ENCODE assay signal across 7 mouse cellular contexts in the genomic region with DNA sequence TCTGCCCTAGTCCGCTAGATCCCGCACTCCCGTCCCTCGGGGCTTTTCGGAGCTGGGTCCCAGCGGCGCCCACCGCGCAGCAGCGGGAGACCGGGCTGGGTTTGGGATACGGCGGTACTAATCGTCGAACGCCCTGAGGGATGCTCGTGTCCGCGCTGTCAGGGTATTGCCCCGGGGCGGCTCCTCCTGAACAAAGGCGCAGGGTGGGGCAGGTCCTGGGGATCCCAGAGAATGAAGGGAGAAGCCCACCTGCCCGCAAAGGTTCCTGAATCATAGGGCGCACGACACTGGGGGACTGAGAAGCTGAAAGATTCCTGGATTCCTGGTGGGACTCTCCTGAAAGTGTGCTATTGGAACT. TPM values are rescaled to one million over a fixed set of nuclear protein-coding genes. Genes with fewer than 3 reads are reported as not detected.
A peak's percentile ranks its signal among the peaks of the same experiment; 100 is the strongest.
DNase-seq lines count a peak whose midpoint lies in the region; ATAC-seq and TF ChIP-seq lines count a peak whose summit lies in the region.

No protein-coding gene starts in this region.

- H3K27ac ChIP-seq in lung, embryonic 15.5 days: no peak overlapping the region
- H3K27ac ChIP-seq in forebrain, embryonic 15.5 days (replicated peaks): peak overlapping the region; percentile 63; the same call in 1 of the 2 replicates
- H3K27ac ChIP-seq in limb, embryonic 14.5 days (replicated peaks; ENCODE audit: low read depth, low read length): no peak overlapping the region
- H3K27ac ChIP-seq in stomach, embryonic 16.5 days (ENCODE audit: low read length): no peak overlapping the region

- WGBS in lung, embryonic 15.5 days: 1% methylated on average over 25 of the region's 25 CpGs
- under 1% methylated on average over 25 of the region's 25 CpGs for WGBS in forebrain, embryonic 15.5 days
- WGBS in limb, embryonic 14.5 days: 2% methylated on average over 24 of the region's 25 CpGs
- WGBS in stomach, embryonic 16.5 days: under 1% methylated on average over 25 of the region's 25 CpGs

- peaks cover 69% of the 10 kb centered on the region for H3K27me3 ChIP-seq in lung, embryonic 15.5 days
- H3K27me3 ChIP-seq in forebrain, embryonic 15.5 days: peaks cover 38% of the 10 kb centered on the region
- H3K27me3 ChIP-seq in limb, embryonic 14.5 days (ENCODE audit: control insufficient read depth, insufficient read depth, low read length): peaks cover 42% of the 10 kb centered on the region
- peaks cover 43% of the 10 kb centered on the region for H3K27me3 ChIP-seq in stomach, embryonic 16.5 days (ENCODE audit: control insufficient read depth, insufficient read depth, low read length)

- no peak for ATAC-seq in lung, embryonic 15.5 days (ENCODE audit: borderline replicate concordance, extremely low read depth, low FRiP score, low TSS enrichment)
- no peak; the same call in 1 of the 2 replicates for ATAC-seq in forebrain, embryonic 15.5 days (replicated peaks)
- no peak for ATAC-seq in limb, embryonic 14.5 days (ENCODE audit: low FRiP score, low read depth)
- no peak for ATAC-seq in stomach, embryonic 16.5 days (ENCODE audit: insufficient read depth, low FRiP score)

- H3K4me2 ChIP-seq in lung, embryonic 15.5 days: peak overlapping the region; percentile 53
- peak overlapping the region; percentile 57 for H3K4me2 ChIP-seq in forebrain, embryonic 15.5 days (replicated peaks)
- H3K4me2 ChIP-seq in limb, embryonic 14.5 days (replicated peaks; ENCODE audit: low read depth, low read length, severe bottlenecking): peak overlapping the region; percentile 49
- H3K4me2 ChIP-seq in stomach, embryonic 16.5 days (ENCODE audit: low read depth, low read length): peak overlapping the region; percentile 59

- H3K4me1 ChIP-seq in lung, embryonic 15.5 days: no peaks in the 10 kb centered on the region; the same call in 1 of the 2 replicates
- no peaks in the 10 kb centered on the region for H3K4me1 ChIP-seq in forebrain, embryonic 15.5 days
- H3K4me1 ChIP-seq in limb, embryonic 14.5 days (ENCODE audit: control insufficient read depth, insufficient read depth, low read length): no peaks in the 10 kb centered on the region
- H3K4me1 ChIP-seq in stomach, embryonic 16.5 days (ENCODE audit: control insufficient read depth, insufficient read depth, low read length): no peaks in the 10 kb centered on the region

- H3K9me3 ChIP-seq in lung, embryonic 15.5 days: no peaks in the 10 kb centered on the region
- no peaks in the 10 kb centered on the region for H3K9me3 ChIP-seq in forebrain, embryonic 15.5 days
- no peaks in the 10 kb centered on the region for H3K9me3 ChIP-seq in limb, embryonic 14.5 days (ENCODE audit: control insufficient read depth, low read length)
- no peaks in the 10 kb centered on the region for H3K9me3 ChIP-seq in stomach, embryonic 16.5 days (replicated peaks; ENCODE audit: control insufficient read depth, low read length)

- H3K36me3 ChIP-seq in lung, embryonic 15.5 days: no peaks in the 10 kb centered on the region
- H3K36me3 ChIP-seq in forebrain, embryonic 15.5 days: no peaks in the 10 kb centered on the region
- no peaks in the 10 kb centered on the region for H3K36me3 ChIP-seq in limb, embryonic 14.5 days (ENCODE audit: control insufficient read depth, insufficient read depth, low read length)
- H3K36me3 ChIP-seq in stomach, embryonic 16.5 days (ENCODE audit: control insufficient read depth, insufficient read depth, low read length): no peaks in the 10 kb centered on the region

- no peak for DNase-seq in lung, adult 18-20 months
- DNase-seq in limb, embryonic 14.5 days (ENCODE audit: low spot score): no peak
- no peak for DNase-seq in left cerebral cortex, adult 18-20 months (ENCODE audit: low spot score in 2 of 2)
- no peak for DNase-seq in left cerebral cortex, adult 9 months (ENCODE audit: low spot score in 2 of 2)

- no peak overlapping the region for H3K9ac ChIP-seq in lung, embryonic 15.5 days
- H3K9ac ChIP-seq in forebrain, embryonic 15.5 days (replicated peaks): peak overlapping the region; percentile 53
- no peak overlapping the region for H3K9ac ChIP-seq in limb, embryonic 14.5 days (ENCODE audit: low read depth, low read length, severe bottlenecking)
- no peak overlapping the region for H3K9ac ChIP-seq in stomach, embryonic 16.5 days (ENCODE audit: low read length)

- peak overlapping the region; percentile 31 for H3K4me3 ChIP-seq in lung, embryonic 15.5 days
- H3K4me3 ChIP-seq in forebrain, embryonic 15.5 days: peak overlapping the region; percentile 49
- H3K4me3 ChIP-seq in limb, embryonic 14.5 days (replicated peaks; ENCODE audit: low read length): peak overlapping the region; percentile 32
- H3K4me3 ChIP-seq in stomach, embryonic 16.5 days (replicated peaks; ENCODE audit: low read length): peak overlapping the region; percentile 40

- TF ChIP-seq POLR2A in limb, embryonic 14.5 days (IDR thresholded peaks at IDR 0.05; ENCODE audit: borderline replicate concordance, extremely low read depth, insufficient read depth, insufficient read length): no peak

RNA-seq across cellular contexts. Expression of gene Rap1gap2, which starts 20.5 kb away (rescaled TPM):
- 2.1 and 2.4 TPM in 2 replicates for polyA plus RNA-seq in lung, embryonic 15.5 days (2015; fragmentation: Nextera tagmentation; extraction: Ambion mirVana)
- 8.9 and 10.1 TPM in 2 replicates for polyA plus RNA-seq in forebrain, embryonic 15.5 days (2015; fragmentation: Nextera tagmentation; extraction: Ambion mirVana)
- 3.5 and 4.1 TPM in 2 replicates for polyA plus RNA-seq in limb, embryonic 14.5 days (2012; rRNA removed)
- polyA plus RNA-seq in limb, embryonic 14.5 days (2014; fragmentation: Nextera tagmentation; extraction: Ambion mirVana): 1.1 and 1.8 TPM in 2 replicates
- 10.9 and 11.8 TPM in 2 replicates for polyA plus RNA-seq in stomach, embryonic 16.5 days (2015; fragmentation: Nextera tagmentation; extraction: Ambion mirVana)
- total RNA-seq in left cerebral cortex, adult 18-20 months (2021): 100 to 1,000 TPM; 175 to 181 TPM

RNA-seq across cellular contexts. Expression of gene Ccdc92b, which starts 29.2 kb away (rescaled TPM):
- polyA plus RNA-seq in lung, embryonic 15.5 days (2015; fragmentation: Nextera tagmentation; extraction: Ambion mirVana): 0.30 and 0.35 TPM in 2 replicates
- 3.1 and 3.7 TPM in 2 replicates for polyA plus RNA-seq in forebrain, embryonic 15.5 days (2015; fragmentation: Nextera tagmentation; extraction: Ambion mirVana)
- polyA plus RNA-seq in limb, embryonic 14.5 days (2012; rRNA removed): 0.46 and 0.50 TPM in 2 replicates
- polyA plus RNA-seq in limb, embryonic 14.5 days (2014; fragmentation: Nextera tagmentation; extraction: Ambion mirVana): 0.36 and 0.64 TPM in 2 replicates
- 0.37 and 0.41 TPM in 2 replicates for polyA plus RNA-seq in stomach, embryonic 16.5 days (2015; fragmentation: Nextera tagmentation; extraction: Ambion mirVana)
- total RNA-seq in left cerebral cortex, adult 18-20 months (2021): 10 to 100 TPM; 34.2 to 35.5 TPM

RNA-seq across cellular contexts. Expression of gene Cluh, which starts 59.1 kb away (rescaled TPM):
- polyA plus RNA-seq in lung, embryonic 15.5 days (2015; fragmentation: Nextera tagmentation; extraction: Ambion mirVana): 18.6 and 21.0 TPM in 2 replicates
- polyA plus RNA-seq in forebrain, embryonic 15.5 days (2015; fragmentation: Nextera tagmentation; extraction: Ambion mirVana): 11.9 and 12.5 TPM in 2 replicates
- 44.8 and 48.8 TPM in 2 replicates for polyA plus RNA-seq in limb, embryonic 14.5 days (2012; rRNA removed)
- 21.3 and 21.7 TPM in 2 replicates for polyA plus RNA-seq in limb, embryonic 14.5 days (2014; fragmentation: Nextera tagmentation; extraction: Ambion mirVana)
- polyA plus RNA-seq in stomach, embryonic 16.5 days (2015; fragmentation: Nextera tagmentation; extraction: Ambion mirVana): 41.3 and 42.5 TPM in 2 replicates
- total RNA-seq in left cerebral cortex, adult 18-20 months (2021): 10 to 100 TPM; 69.0 to 71.1 TPM
